Mouse (Mus musculus): ENCODE measurements around the gene Odf3l2.

The Odf3l2 gene

GRCm38 (mm10) chr10:79631432-79631831 lies 14.1 kb downstream of the Odf3l2 start:
- peak in 1 of 2 experiments; percentile 80 for DNase-seq (ENCODE audit: low spot score in 2 of 2)

GRCm38 (mm10) chr10:79628377-79628776 lies 17.2 kb downstream of the Odf3l2 start:
- DNase-seq (ENCODE audit: low spot score in 2 of 2), result no peak

GRCm38 (mm10) chr10:79626156-79626555 lies 19.4 kb downstream of the Odf3l2 start:
- DNase-seq (ENCODE audit: low spot score in 2 of 2), result no peak

GRCm38 (mm10) chr10:79625398-79625797 lies 20.1 kb downstream of the Odf3l2 start:
- no peak for DNase-seq (ENCODE audit: low spot score in 2 of 2)

GRCm38 (mm10) chr10:79623950-79624349 lies 21.6 kb downstream of the Odf3l2 start:
- DNase-seq (ENCODE audit: low spot score in 2 of 2), result no peak

GRCm38 (mm10) chr10:79616376-79616775 lies 29.2 kb downstream of the Odf3l2 start:
- no peak for DNase-seq (ENCODE audit: low spot score in 2 of 2)

- no peak for DNase-seq (ENCODE audit: low spot score in 2 of 2)
Measured at GRCm38 (mm10) chr10:79615860-79616259, 29.7 kb downstream of the Odf3l2 start.

GRCm38 (mm10) chr10:79614305-79614643 lies 31.3 kb downstream of the Odf3l2 start:
- DNase-seq (ENCODE audit: low spot score in 2 of 2), result no peak

GRCm38 (mm10) chr10:79613578-79614304 lies 31.8 kb downstream of the Odf3l2 start, which contains the start of gene C2cd4c:
TSS of gene C2cd4c (minus strand) at chr10:79614025.
- peak; percentile 73 to 78 for DNase-seq (ENCODE audit: low spot score in 2 of 2)

- no peak for DNase-seq (ENCODE audit: low spot score in 2 of 2)
Measured at GRCm38 (mm10) chr10:79612192-79613135, 33.1 kb downstream of the Odf3l2 start.

GRCm38 (mm10) chr10:79611296-79611695 lies 34.2 kb downstream of the Odf3l2 start:
- no peak for DNase-seq (ENCODE audit: low spot score in 2 of 2)

GRCm38 (mm10) chr10:79609276-79609675 lies 36.3 kb downstream of the Odf3l2 start:
- DNase-seq (ENCODE audit: low spot score in 2 of 2), result no peak

- no peak for DNase-seq (ENCODE audit: low spot score in 2 of 2)
Measured at GRCm38 (mm10) chr10:79607892-79608291, 37.6 kb downstream of the Odf3l2 start.

GRCm38 (mm10) chr10:79606537-79606936 lies 39.0 kb downstream of the Odf3l2 start:
- no peak for DNase-seq (ENCODE audit: low spot score in 2 of 2)

GRCm38 (mm10) chr10:79597936-79598230 lies 47.7 kb downstream of the Odf3l2 start:
- DNase-seq (ENCODE audit: low spot score in 2 of 2), result peak in 1 of 2 experiments; percentile 61

GRCm38 (mm10) chr10:79597051-79597935 lies 48.2 kb downstream of the Odf3l2 start:
- DNase-seq (ENCODE audit: low spot score in 2 of 2), result peak; percentile 77 to 85

- no peak for DNase-seq (ENCODE audit: low spot score in 2 of 2)
Measured at GRCm38 (mm10) chr10:79595590-79595929, 50.0 kb downstream of the Odf3l2 start.

- peak; percentile 52 to 79 for DNase-seq (ENCODE audit: low spot score in 2 of 2)
Measured at GRCm38 (mm10) chr10:79594872-79595589, 50.5 kb downstream of the Odf3l2 start.

- DNase-seq (ENCODE audit: low spot score in 2 of 2), result no peak
Measured at GRCm38 (mm10) chr10:79594111-79594510, 51.4 kb downstream of the Odf3l2 start.

- DNase-seq (ENCODE audit: low spot score in 2 of 2), result no peak
Measured at GRCm38 (mm10) chr10:79590702-79591101, 54.8 kb downstream of the Odf3l2 start.

Data from frontal cortex, postnatal 36 days (tissue).